Mouse (Mus musculus): ENCODE data around the gene Ccdc122. TPM values are rescaled to one million over a fixed set of nuclear protein-coding genes. Genes with fewer than 3 reads are reported as not detected.

The Ccdc122 gene
- polyA plus RNA-seq, 1 experiment, result not detected

- TF ChIP-seq CTCF (IDR thresholded peaks at IDR 0.05; ENCODE audit: insufficient read depth, low read depth, low read length) (no peak), POLR2A (IDR thresholded peaks at IDR 0.05; ENCODE audit: insufficient read depth, low read depth, low read length) (no peak)
- H3K27ac ChIP-seq (ENCODE audit: insufficient read depth, low read depth, low read length), result no peak overlapping the region
- WGBS, result 50% methylated on average over 5 of the region's 5 CpGs
These were observed 7.1 kb upstream of the Ccdc122 start for GRCm38 (mm10) chr14:77029319-77030054.

DNA sequence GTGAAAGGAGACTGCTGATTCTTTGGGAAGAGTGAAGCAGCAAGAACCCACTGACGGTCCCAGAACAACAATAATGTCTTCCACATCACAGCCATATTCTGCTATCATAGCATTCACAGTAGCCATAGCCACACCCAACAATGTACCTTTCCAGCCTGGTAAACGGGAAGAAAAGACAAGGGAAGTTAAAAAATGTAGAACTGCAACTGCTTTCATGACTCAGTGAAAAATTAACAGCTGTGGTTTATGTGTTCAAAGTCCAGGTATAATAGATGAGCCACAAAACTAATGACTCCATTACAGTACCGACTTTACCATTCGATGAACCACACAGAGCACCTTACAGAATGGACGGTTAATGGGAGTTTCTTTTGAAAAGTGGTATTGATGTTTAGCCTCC, 5.8 kb upstream of the Ccdc122 start:
- Histone ChIP-seq H3K4me1 (ENCODE audit: control insufficient read depth, insufficient read depth, low read length) (no peaks in the 10 kb centered on the region), H3K27ac (ENCODE audit: insufficient read depth, low read depth, low read length) (no peak overlapping the region), H3K4me3 (ENCODE audit: insufficient read depth, low read depth, low read length) (no peak overlapping the region)
- 94% methylated on average over 5 of the region's 5 CpGs for WGBS
- no peak for TF ChIP-seq POLR2A (IDR thresholded peaks at IDR 0.05; ENCODE audit: insufficient read depth, low read depth, low read length)
- no peak for TF ChIP-seq CTCF (IDR thresholded peaks at IDR 0.05; ENCODE audit: insufficient read depth, low read depth, low read length)

More at GRCm38 (mm10) chr14:77029319-77030054, 7.1 kb upstream of the Ccdc122 start:
- no peak overlapping the region for H3K4me3 ChIP-seq (ENCODE audit: insufficient read depth, low read depth, low read length)
- no peaks in the 10 kb centered on the region for H3K4me1 ChIP-seq (ENCODE audit: control insufficient read depth, insufficient read depth, low read length)

- no peak overlapping the region for H3K27ac ChIP-seq (ENCODE audit: insufficient read depth, low read depth, low read length)
- peaks cover 5% of the 10 kb centered on the region; the same call in 1 of the 2 replicates for H3K4me1 ChIP-seq (ENCODE audit: control insufficient read depth, insufficient read depth, low read length)
- H3K4me3 ChIP-seq (ENCODE audit: insufficient read depth, low read depth, low read length), result no peak overlapping the region
- TF ChIP-seq CTCF (IDR thresholded peaks at IDR 0.05; ENCODE audit: insufficient read depth, low read depth, low read length) (no peak), POLR2A (IDR thresholded peaks at IDR 0.05; ENCODE audit: insufficient read depth, low read depth, low read length) (no peak)
- 75% methylated on average over 5 of the region's 5 CpGs for WGBS
These were observed 4.1 kb upstream of the Ccdc122 start for GRCm38 (mm10) chr14:77032433-77032832.

- no peak for TF ChIP-seq CTCF (IDR thresholded peaks at IDR 0.05; ENCODE audit: insufficient read depth, low read depth, low read length)
- TF ChIP-seq POLR2A (IDR thresholded peaks at IDR 0.05; ENCODE audit: insufficient read depth, low read depth, low read length), result no peak
These were observed 3.2 kb upstream of the Ccdc122 start for GRCm38 (mm10) chr14:77033391-77033790.

GRCm38 (mm10) chr14:77034175-77034915, 2.2 kb upstream of the Ccdc122 start:
- H3K27ac ChIP-seq (ENCODE audit: insufficient read depth, low read depth, low read length), result no peak overlapping the region
- 71% methylated on average over 7 of the region's 7 CpGs for WGBS
- TF ChIP-seq POLR2A (IDR thresholded peaks at IDR 0.05; ENCODE audit: insufficient read depth, low read depth, low read length) (no peak), CTCF (IDR thresholded peaks at IDR 0.05; ENCODE audit: insufficient read depth, low read depth, low read length) (no peak)

More at GRCm38 (mm10) chr14:77033391-77033790, 3.2 kb upstream of the Ccdc122 start:
- Histone ChIP-seq H3K4me3 (ENCODE audit: insufficient read depth, low read depth, low read length) (no peak overlapping the region), H3K27ac (ENCODE audit: insufficient read depth, low read depth, low read length) (no peak overlapping the region), H3K4me1 (ENCODE audit: control insufficient read depth, insufficient read depth, low read length) (peaks cover 5% of the 10 kb centered on the region; the same call in 1 of the 2 replicates)
- 97% methylated on average over 3 of the region's 3 CpGs for WGBS

GRCm38 (mm10) chr14:77034970-77035369, 1.6 kb upstream of the Ccdc122 start:
- H3K4me3 ChIP-seq (ENCODE audit: insufficient read depth, low read depth, low read length), result no peak overlapping the region
- H3K27ac ChIP-seq (ENCODE audit: insufficient read depth, low read depth, low read length), result no peak overlapping the region
- no peak for TF ChIP-seq POLR2A (IDR thresholded peaks at IDR 0.05; ENCODE audit: insufficient read depth, low read depth, low read length)
- no peak for TF ChIP-seq CTCF (IDR thresholded peaks at IDR 0.05; ENCODE audit: insufficient read depth, low read depth, low read length)
- H3K4me1 ChIP-seq (ENCODE audit: control insufficient read depth, insufficient read depth, low read length), result peaks cover 5% of the 10 kb centered on the region; the same call in 1 of the 2 replicates
- 92% methylated on average over 8 of the region's 8 CpGs for WGBS

More at GRCm38 (mm10) chr14:77034175-77034915, 2.2 kb upstream of the Ccdc122 start:
- Histone ChIP-seq H3K4me3 (ENCODE audit: insufficient read depth, low read depth, low read length) (no peak overlapping the region), H3K4me1 (ENCODE audit: control insufficient read depth, insufficient read depth, low read length) (peaks cover 5% of the 10 kb centered on the region; the same call in 1 of the 2 replicates)

DNA sequence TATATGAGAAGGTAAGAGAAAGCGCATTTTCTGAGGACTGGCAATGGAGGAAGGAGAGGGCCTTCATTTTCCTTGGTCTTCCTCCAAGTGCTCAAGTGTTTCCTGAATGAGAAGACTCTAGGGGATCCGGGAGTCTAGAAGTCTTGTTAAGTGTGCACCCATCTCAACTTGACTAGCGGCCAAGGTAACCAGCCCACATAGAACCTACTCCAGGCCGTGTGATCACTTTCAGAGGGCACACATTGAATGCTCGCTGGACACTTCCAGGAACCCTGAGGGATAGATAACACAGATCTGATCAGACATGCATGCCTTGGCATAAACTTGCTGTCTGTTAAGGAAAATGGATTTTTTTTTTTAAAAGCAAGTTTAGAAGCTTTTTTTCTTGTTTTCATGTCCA, 758 bp downstream of the Ccdc122 start:
- H3K27ac ChIP-seq (ENCODE audit: insufficient read depth, low read depth, low read length), result no peak overlapping the region
- TF ChIP-seq CTCF (IDR thresholded peaks at IDR 0.05; ENCODE audit: insufficient read depth, low read depth, low read length), result no peak
- TF ChIP-seq POLR2A (IDR thresholded peaks at IDR 0.05; ENCODE audit: insufficient read depth, low read depth, low read length), result no peak
- peaks cover 5% of the 10 kb centered on the region; the same call in 1 of the 2 replicates for H3K4me1 ChIP-seq (ENCODE audit: control insufficient read depth, insufficient read depth, low read length)
- no peak overlapping the region for H3K4me3 ChIP-seq (ENCODE audit: insufficient read depth, low read depth, low read length)
- WGBS, result 84% methylated on average over 5 of the region's 5 CpGs

DNA sequence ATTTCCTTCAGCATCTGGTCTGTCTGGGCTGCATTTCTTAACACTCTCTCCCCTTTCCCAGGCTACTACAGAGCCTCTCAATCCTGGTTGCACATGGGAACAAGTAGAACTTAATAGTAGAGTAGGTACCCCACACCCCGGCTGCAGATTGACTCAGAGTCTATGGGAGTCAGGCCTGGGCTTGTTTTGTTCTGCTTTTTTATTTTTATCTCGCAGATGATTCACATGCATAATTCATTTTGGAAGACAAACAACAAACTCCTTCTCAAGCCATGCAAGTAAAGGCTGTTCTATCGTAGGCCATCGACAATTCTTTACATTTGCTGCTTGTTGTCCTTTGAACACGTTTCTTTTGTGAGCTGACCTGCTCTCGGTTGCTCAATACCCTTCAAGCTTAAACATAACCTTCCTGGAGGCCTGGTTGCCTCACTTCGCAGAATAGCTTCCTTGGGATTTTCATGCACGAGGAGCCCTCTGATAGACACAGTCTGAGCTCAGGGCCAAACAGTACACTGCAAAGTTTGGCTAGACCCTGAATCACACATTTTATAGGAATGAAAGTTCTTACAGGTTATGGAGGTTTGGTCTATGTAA, 1.4 kb downstream of the Ccdc122 start:
- TF ChIP-seq POLR2A (IDR thresholded peaks at IDR 0.05; ENCODE audit: insufficient read depth, low read depth, low read length) (no peak), CTCF (IDR thresholded peaks at IDR 0.05; ENCODE audit: insufficient read depth, low read depth, low read length) (no peak)
- no peak overlapping the region for H3K27ac ChIP-seq (ENCODE audit: insufficient read depth, low read depth, low read length)
- WGBS, result 68% methylated on average over 8 of the region's 8 CpGs
- H3K4me1 ChIP-seq (ENCODE audit: control insufficient read depth, insufficient read depth, low read length), result peaks cover 5% of the 10 kb centered on the region; the same call in 1 of the 2 replicates
- no peak overlapping the region for H3K4me3 ChIP-seq (ENCODE audit: insufficient read depth, low read depth, low read length)
